Mouse (Mus musculus) v-Abl transformed pro-B cells (cell line): Measurements from ENCODE around the gene Ift80.

Experiments used
- in situ Hi-C, 2 experiments: fragments of 400-800 bp; cut with MboI; formaldehyde crosslinking; loops; one replicate each; pipeline ENCODE4 v1.15.1; 2025; ENCODE audit not compliant: unreplicated experiment in 2 of 2

Ift80 gene

DNA sequence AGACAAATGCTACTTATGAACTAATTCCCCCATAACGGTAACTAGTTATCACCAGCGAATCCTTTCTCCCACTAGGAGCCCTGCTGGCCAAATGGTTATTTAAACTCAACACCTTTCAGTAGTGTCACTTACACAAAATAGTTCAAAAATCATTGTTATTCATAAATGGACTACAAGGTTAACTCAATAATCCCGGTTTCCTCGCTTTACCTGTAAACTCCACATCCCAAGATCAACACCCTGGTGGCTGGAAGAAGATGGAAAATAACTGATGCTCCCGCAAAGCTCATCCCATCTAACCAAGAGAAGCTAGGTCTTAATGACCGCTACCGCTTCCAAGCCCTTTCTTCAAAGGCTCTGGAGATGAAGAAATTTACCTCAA, 324 bp downstream of the Ift80 start:
- in situ Hi-C loops, result loop anchor here in 1 of 2 experiments (10.0 kb wide), 1 partner anchor 121 kb away; the partner anchor contains the start of gene Kpna4

DNA sequence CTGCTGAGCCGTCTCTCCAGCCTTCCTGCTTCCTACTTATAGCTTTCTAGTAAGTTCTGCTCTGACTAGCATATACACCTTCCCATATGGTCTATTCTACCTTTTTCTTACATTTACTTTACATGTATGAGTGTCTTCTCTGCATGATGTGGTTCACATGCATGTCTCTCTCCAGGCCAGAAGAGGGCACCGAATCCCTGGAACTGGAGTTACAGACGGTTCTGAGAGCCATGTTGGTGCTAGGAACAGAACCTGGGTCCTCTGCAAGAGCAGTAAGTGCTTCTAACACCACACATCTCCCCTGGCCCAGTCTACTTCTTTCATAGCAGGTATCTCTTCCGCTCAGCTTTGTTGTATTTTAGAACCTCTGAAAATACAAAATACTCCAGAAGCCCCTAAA, 1.6 kb downstream of the Ift80 start:
- in situ Hi-C loops, result loop anchor here in 1 of 2 experiments (10.0 kb wide), 1 partner anchor 122 kb away; the partner anchor contains the start of gene Kpna4

DNA sequence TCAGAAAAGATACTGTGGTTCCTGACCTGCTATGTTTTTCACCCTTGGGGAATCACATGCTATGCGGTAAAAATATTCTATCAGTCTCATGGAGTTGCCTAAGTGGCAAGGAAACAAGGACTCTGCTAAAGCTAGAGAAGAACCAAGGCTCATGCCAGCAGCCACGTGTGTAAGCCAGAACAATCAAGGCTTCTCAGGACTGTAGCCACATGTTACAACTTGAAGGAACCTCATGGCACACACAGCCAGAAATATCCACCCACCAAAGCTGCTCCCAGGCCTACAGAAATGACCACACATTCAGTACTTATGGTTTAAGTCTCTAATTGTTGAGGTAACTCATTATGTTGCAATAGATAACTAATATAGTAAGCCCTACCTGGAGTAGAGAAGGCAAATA, 17.8 kb downstream of the Ift80 start:
- in situ Hi-C loops, result no loop called here

DNA sequence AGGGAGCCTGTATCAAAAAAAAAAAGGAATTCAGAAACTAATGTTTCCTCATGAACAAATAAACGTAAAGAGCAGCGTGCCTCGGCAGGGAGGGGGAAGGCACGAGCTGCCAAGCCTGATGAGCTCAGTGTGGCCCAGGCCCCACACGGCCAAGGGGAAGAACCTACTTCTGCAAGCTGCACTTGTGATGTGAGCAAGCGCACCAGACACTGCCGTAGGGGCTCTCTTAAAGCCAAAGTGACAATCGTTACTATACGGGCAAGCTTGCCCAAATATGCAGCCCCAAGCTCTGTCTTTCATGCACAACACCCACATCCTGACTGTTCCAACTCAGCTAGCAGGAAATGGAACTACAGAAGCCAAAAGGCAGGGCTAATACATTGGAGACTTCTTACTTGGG, 23.5 kb downstream of the Ift80 start:
- in situ Hi-C loops, result no loop called here

DNA sequence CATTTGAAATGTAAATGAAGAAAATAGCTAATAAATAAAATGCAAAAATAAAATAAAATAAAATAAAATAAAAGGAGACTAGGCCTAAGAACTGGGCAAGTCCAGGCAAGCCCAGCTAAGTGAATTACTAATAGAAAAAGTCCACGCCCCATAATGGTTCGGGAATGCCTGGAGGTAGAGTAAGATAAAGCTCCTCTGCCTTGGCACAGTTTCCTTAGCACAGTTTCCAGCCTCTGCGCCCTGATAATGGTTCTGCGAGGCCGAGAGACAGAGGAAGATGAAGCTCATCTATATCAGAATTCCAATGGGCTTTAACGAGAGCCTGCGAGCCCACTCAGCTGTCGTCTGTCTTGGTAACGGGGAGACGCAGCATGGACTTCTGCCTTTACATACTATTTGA, 25.2 kb downstream of the Ift80 start:
- in situ Hi-C loops, result no loop called here

DNA sequence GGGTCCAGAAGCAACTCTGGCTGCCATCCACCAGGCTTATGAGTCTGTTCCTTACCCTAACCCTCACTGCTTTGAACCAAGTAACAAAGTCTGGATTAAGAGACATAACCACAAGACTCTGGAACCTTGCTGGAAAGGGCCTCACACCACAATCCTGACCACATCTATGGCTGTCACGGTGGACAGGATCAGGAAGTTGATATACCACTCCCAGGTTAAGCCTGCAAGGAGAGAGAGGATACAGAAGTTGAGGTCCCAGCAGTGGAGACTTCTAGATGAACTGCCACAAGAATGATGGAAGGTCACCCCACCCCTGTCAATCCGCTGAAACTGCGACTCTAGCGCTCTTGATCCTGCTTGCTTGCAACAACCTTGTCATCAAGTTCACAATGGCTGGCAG, 26.7 kb downstream of the Ift80 start:
- in situ Hi-C loops, result no loop called here

DNA sequence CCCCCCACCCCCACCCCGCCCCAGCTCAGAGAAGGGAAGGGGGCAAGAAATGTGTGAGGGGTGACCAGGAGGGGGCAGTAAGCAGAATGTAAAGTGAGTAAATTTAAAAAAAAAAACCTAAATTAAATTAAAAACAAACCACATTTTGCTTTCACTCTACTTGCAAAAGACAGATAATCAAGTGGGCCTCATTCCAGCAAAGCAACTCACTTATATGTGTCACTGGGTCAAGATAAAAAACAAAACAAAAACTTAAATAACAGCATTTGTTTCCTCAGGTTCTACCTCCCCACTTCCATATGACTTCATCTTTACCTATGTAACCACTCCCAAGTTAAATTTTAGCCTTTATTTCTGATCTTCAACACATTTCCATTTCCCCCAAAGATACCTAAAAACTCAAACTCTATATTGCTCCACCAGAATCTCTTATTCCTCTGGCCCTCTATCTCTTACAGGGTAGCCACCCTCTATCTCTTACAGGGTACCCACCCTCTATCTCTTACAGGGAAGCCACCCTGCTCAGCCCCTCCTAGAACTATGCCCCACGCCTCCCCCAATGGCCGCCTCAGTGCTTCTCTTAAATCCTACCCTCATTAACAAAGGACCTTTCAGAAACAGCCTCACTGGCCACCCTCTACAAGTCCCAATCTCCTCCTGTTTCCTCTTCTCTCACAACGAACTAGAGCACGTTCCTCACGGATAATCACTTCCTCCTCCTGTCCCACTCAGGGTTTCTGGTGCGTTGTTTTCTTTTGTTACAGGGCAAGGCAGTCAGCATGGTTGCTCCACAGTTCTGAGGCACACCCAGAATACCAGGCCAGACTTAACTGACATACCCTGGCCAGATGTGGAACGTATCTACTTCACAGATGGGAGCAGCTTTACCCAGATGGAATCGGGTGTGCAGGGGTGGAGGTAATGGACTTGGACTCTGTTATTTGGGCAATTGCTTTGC, 28.6 kb downstream of the Ift80 start:
- in situ Hi-C loops, result no loop called here

DNA sequence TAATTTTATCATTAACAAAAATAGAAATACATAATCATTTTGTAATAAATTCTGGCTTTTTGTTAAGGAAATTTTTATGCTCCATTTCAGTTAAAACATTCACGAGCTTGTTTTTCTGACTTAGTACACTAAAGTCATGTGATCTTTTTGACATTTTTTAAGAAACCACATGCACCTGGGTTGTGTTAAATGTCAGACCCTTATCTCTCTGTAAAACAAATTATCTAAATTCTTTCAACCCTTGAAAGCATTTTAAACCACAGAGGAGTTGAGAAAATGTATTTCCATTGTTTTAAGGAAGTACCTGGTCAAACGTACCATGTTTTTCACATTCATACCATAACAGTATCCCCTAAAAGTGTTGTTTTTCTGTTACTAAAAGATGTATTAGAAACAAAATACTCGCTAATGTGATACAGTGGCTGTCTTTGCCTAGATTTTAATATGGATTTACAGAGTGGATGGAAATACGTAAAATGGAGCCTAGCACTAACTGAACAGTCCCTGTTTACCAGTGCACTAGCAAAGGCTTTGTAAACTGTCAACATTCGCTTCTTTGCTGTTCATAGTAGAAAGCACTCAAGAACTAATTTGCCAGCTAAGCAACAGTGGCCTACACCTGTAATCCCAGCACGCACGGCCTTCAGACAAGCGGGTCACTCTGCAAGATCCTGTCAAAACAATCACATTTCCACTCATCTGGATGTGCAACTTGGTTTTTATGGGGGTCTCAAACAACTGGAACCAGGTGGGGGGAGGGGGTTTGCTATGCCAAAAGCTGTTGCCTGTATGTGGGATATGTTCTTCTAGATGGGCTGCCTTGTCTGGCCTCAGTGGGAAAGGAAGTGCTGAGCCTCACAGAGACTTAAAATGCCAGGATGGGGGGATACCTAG, 29.5 kb downstream of the Ift80 start:
- in situ Hi-C loops, result loop anchor here (25.0 kb wide), 3 partner anchors 337 to 937 kb away; partner anchors contain the start of genes Ppm1l (in 2 of the 2) and Schip1 (in 2 of the 2)

DNA sequence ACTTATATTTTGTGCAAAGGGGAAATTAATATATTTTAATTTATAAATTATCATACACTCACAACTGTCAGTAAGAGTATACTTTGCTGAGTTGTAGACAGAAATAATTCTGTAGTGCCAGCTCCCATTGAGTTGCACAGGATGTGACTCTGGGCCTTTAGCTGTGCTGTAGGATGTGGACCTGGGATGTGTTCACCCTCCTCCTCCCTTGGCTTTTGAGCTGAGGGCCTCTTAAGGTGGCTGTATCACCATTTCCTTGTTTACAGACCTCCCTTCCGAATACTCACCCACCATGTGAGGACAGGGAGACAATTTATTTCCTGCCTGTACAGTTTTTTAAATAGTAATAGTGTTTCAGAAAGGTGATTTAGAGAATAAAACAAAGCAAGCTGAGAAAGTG, 30.8 kb downstream of the Ift80 start:
- in situ Hi-C loops, result loop anchor here (25.0 kb wide), 3 partner anchors 339 to 939 kb away; partner anchors contain the start of genes Ppm1l (in 2 of the 2) and Schip1 (in 2 of the 2)

DNA sequence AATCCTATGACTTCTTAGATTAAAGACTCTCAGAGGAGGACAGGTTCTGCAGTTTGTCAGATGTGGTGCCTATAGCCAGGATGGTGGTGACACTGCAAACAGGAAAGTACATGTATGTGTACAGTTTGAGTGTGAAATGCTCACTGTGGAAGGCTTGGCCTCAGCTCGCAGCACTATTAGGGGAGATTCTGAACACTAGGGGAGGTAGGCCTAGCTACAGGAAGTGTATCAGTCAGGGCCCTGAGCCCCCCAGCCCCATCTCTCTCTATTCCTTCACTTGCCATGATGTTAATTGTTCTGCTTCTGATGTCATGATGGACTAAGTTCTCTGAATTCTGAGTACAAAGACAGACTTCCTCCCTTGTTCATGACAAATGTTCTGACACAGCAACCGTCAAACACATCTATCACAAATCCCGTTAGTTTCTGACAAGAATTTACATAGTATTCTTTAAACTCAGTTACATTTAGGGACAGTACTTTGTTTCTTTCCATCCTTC, 35.2 kb downstream of the Ift80 start:
- in situ Hi-C loops, result loop anchor here (5.0 to 25.0 kb wide), 7 partner anchors 93 to 943 kb away; partner anchors contain the start of genes Ppm1l (in 2 of the 2) and Schip1 (in 2 of the 2)

DNA sequence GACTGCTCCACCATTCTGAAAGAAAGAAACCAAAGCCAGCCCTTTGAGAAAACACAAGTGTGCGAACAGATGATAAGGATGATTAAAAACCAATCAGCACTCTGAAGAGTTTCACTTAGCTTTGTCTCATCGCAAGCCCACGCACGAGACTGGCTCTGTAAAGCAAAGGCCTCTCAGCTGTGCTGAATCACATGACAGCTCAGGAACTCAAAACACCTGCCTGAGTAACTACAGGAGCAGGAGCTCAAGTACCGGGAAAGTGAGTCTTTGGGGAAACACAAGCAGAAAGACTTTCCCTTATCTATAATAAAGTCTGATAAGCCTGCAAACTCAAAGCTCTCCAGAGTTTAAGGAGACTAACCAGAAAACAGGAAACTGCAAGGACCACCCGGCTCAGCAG, 37.0 kb downstream of the Ift80 start:
- in situ Hi-C loops, result loop anchor here (5.0 to 25.0 kb wide), 7 partner anchors 95 to 945 kb away; partner anchors contain the start of genes Ppm1l (in 2 of the 2) and Schip1 (in 2 of the 2)

DNA sequence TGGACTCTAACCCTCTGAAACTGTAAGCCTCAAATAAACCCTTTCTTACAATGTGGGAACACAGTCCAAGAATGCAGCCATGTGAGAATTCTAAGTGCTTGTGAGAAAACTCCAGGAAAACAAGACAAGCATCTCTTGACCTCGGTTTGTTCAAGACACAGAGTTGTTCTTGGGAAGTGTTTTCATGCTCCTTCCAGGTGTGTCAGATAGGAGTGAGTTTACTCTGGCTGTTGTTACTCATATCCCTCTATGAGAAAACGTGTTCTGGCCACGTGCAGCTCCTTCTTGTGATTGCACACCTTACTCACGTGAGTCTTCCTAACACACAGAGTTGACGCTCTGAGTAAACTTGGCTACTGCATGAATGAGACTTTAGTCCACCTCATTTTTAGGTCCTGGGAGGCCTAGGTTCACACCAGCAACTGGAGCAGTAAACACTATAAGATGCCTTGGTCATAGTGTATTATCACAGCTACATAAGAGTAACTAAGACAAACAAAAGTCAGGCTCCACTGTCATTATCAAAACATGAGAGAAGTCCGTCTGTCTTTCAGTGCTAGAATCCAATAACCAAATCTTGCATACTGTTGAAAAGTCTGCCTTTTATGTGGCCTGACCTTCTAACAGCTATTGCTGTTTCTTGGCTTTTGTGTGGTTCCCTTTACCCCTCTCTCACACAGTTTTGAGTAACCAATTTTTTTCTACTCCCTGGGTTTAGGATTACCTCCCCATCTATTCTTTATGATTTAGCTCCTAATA, 37.7 kb downstream of the Ift80 start:
- in situ Hi-C loops, result loop anchor here (5.0 to 25.0 kb wide), 7 partner anchors 96 to 946 kb away; partner anchors contain the start of genes Ppm1l (in 2 of the 2) and Schip1 (in 2 of the 2)

DNA sequence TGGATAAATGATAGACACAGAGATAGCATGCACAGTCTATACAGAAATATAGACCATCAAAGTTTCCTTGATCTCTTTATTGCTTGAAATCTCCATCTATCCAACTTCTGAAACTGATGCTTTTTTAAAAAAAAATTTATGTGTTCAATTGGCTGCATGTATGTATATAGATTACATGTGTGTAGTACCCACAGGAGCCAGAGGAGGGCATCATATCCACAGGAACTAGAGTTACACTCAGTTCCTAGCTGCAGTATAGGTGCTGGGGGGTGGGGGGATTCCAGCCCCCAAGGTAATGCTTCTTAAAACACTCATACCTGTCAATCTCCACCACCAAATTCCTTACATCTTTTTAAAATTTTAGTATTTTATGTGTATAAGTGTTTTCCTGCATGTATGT, 39.7 kb downstream of the Ift80 start:
- in situ Hi-C loops, result loop anchor here (5.0 to 25.0 kb wide), 7 partner anchors 98 to 948 kb away; partner anchors contain the start of genes Ppm1l (in 2 of the 2) and Schip1 (in 2 of the 2)

DNA sequence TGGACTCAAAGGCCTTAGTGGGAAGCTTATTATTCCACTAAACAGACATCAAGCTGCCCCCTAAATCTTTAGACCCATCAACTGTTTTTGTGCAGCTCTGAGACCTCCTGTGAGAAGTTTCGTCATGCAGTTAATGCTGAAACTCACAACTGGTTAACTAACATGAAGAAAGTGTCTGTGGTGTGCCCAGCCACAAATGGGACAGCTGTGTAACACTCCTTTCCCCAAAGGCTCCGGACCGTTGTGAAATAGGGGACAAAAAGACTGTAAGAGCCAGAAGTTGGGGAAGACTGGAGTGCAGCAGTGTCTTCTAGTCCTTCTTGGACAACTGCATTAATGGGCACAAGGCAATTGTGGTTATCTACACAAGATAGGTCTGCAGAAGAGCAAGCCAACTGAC, 47.0 kb downstream of the Ift80 start:
- in situ Hi-C loops, result loop anchor here (5.0 to 25.0 kb wide), 7 partner anchors 213 to 955 kb away; partner anchors contain the start of genes Ppm1l (in 2 of the 2) and Schip1 (in 2 of the 2)

DNA sequence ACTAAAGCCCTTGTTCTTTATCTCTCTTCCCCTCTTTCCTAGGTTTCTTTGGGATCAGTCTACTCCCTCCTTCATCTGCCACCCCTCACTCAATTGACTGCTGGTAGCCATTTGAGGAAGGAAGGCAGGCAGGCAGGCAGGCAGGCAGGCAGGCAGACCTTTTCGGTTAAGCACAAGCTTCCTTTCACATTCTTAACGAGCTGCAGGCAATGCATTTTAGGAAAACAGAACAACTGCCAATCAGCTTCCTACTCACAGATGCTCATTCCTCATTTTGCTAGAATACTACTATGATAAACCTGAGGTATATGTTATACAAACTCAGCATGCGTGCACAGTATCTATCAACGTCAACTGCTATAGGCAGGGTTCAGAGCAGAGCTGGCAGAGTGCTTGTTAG, 47.9 kb downstream of the Ift80 start:
- in situ Hi-C loops, result loop anchor here (5.0 to 25.0 kb wide), 7 partner anchors 212 to 956 kb away; partner anchors contain the start of genes Ppm1l (in 2 of the 2) and Schip1 (in 2 of the 2)

DNA sequence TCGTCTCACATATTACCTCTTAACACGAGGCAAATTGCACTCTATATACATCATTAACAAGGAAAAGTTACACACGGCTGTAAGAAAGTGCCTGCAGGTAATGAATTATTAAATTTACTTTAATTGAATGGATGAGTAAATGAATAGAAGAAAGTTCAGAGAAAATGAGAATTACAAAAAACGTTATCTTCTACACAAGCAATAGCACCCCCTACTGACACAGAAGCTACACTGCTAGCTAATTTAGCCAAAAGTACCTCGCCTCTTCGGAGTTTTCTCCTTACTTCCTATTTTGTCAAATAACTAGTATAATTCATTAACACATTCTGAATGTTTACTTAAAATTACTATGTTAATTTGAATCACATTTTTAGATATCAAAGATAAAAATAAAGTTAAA, 49.9 kb downstream of the Ift80 start:
- in situ Hi-C loops, result loop anchor here (5.0 to 25.0 kb wide), 7 partner anchors 210 to 958 kb away; partner anchors contain the start of genes Ppm1l (in 2 of the 2) and Schip1 (in 2 of the 2)

DNA sequence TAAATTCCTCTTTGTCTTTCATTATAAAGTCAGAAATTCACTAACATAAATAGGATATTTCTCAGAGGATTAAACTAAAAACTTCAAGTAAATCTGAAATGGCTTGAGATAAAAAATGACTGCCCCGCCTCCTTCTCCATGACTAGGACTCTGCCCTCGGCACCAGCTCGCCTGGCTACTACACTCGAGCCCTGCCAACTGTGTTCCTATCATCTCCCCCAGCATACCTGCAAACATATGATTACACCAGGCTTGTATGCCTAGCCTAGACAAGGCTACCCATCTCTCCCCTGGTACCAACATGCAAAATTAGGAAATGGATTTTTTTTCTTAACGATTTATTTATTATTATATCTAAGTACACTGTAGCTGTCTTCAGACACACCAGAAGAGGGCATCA, 51.7 kb downstream of the Ift80 start:
- in situ Hi-C loops, result loop anchor here (5.0 to 25.0 kb wide), 7 partner anchors 208 to 960 kb away; partner anchors contain the start of genes Ppm1l (in 2 of the 2) and Schip1 (in 2 of the 2)

DNA sequence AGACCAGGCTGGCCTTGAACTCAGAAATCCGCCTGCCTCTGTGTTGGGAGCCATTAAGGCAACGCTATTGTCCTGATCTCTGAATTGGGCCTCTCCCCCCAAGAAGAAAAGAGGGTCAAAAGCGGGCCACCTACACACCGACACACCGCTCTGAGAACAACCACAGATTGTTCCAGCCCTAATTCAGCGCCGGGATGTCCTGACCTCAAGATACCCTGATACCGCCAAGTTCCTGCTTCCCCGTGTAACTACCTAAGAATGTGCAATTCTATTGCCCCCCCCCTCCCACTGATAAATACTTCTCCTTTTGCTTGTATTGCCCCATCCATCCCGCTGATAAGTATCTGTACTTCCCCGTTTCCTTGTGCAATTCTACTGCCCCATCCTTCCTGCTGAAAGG, 52.4 kb downstream of the Ift80 start:
- in situ Hi-C loops, result loop anchor here (5.0 to 25.0 kb wide), 7 partner anchors 207 to 960 kb away; partner anchors contain the start of genes Ppm1l (in 2 of the 2) and Schip1 (in 2 of the 2)

DNA sequence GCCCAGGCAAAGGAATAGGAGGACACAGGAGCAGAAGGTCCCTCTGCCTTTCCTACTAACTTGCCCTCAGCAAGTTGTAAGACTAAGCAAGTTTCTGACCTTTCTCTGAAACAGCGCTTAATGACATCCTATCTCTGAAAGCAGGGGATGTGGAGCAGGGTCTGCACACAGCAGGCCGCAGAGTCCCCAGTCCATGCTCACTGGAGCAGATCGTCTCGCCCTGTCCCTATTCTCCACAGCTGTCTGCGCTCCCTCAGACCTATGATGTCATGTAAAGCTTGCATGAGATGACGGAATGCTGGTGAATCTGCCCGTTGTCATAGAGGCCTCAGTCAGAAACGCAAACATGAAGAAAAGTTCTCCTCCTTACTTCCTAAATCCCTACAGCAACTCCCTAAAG, 55.0 kb downstream of the Ift80 start:
- in situ Hi-C loops, result no loop called here
